Mouse (Mus musculus): ENCODE data around the gene Chic1. TPM values are rescaled to one million over a fixed set of nuclear protein-coding genes. Genes with fewer than 3 reads are reported as not detected.

The Chic1 gene
- 1 to 10 TPM; 2.5 to 3.4 TPM for total RNA-seq (2023)

DNA sequence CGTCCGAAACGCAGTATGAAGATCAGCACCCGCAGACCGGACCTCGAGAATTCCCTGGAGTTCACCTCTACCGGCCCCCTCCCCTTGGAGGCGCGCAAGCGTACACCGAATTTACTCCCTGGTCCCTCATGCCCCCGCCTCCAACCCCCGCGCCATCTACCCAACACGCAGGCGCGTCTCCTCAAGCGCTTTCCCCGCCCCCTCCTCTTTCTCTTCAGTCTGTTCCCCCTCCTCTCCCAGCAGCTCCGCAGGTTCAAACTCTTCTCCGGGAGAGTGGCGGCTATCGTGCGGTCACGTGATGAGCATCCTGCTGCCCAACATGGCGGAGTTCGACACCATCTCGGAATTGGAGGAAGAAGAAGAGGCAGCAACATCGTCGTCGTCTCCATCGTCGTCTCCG lies at the start of gene Chic1:
Gene Chic1, plus strand, starts transcription at position 190 of the 400 bp plus-strand sequence.

DNA sequence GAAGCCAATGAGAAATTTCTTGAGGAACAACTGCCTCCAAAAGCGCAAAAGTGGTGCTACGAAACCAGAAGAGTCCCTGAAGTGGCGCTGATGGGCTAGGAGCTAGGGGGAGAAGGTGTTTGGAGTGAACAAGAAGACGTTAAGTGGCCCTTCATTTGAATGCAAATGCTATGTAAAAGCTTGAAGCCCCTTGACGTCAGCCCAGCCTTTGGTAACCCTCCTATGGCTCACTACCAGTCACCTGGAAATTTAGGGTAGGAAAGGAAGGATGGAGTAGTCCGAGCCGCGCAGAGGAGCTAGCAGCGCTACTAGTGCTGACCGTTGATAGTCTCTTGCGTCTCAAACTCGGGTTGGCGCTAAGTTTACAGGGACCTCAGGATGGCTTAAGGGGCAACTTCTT lies 35.1 kb upstream of the Chic1 start, which contains the start of gene Cdx4:
Gene Cdx4, plus strand, starts transcription at position 253 of the 400 bp plus-strand sequence.

DNA sequence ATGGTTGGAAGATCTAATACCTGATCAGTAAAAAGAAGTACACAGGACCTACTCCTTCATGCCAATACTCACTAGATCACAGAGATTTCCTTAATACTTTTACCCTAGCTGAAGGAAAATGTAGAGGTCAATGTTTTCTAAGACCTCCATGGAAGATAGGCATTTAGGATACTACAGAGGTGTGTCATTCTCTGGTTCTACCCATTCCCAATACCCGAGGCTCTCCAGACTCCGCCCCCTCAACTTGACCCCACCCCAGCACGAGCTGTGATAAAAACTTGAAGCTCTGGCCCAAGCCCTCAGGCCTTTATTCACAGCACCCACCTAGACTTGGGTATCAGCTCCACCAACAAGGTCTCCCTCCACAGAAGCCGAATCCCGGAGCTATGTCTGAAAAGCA lies 57.9 kb downstream of the Chic1 start, which contains the start of gene Tsx:
Gene Tsx, plus strand, starts transcription at position 301 of the 400 bp plus-strand sequence.

DNA sequence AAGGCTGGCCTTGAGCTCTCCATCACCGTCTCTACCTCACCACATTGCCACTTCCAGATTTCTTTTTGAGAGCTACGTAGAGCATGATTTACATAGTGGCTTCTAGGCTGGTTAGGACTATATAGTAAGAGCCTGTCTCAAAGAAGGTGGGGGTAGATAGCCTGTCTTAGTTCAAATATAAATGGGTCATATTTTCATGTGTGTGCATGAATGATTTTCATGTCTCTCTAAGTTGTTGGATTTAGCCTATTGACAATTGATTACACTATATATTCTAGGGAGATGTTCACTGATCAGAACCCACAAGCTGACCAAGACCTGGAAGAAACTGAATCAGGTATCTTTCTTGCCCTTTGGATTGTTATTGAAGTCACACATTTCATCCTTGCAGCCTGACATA lies 65.4 kb downstream of the Chic1 start, which contains the start of gene Gm26992:
Gene Gm26992, plus strand, starts transcription at position 301 of the 400 bp plus-strand sequence.

Other genes with a start within 250 kb of the Chic1 start
- gene Nap1l2, start 169.8 kb upstream of the Chic1 start, total RNA-seq (2023) = not detected
- gene Cdx4, start 35.1 kb upstream of the Chic1 start, total RNA-seq (2023) = not detected
- not detected for gene Tsx, start 58.0 kb downstream of the Chic1 start, total RNA-seq (2023)
- gene Gm26992, start 65.5 kb downstream of the Chic1 start, total RNA-seq (2023) = not detected

Data from T-cell, adult 66 days (primary cell).